Mouse (Mus musculus): ENCODE measurements around the gene Nckap1l.
"Not testable (repeated sequence)": the region's sequence is repeated elsewhere in the genome, so short reads cannot be mapped to it uniquely, and the experiment has no call there.

Nckap1l gene

DNA sequence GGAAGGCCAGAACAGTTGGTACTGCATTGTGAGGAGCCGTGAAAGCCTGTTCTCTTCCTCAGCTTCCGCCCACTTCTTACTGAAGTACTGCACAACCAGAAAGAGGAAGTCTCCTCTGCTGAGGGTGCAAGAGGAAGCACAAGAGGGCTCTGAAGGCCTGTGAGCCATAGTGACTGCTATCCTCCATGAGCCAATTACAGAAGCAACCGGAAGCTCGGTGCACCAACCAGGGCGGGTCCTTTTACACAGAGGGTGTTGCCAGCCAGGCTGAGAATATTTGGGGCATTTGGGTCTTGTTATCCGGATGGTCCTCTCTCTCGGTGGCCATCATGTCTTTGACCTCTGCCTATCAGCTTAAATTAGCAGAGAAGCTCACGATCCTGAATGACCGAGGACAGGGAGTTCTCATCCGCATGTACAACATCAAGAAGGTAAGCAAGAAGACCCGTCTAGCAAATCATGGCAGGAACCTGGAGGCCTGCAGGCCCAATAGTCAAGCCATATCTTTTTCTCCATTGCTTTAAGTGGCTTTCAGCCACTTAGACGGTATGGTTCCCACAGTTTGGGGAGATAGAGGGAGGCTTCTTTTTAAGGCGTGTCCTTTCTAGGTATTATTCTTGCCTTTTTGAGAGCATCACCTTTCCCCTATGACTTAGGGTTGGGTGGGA is at the start of gene Nckap1l:
Gene Nckap1l (plus strand): TSS at position 244 of the 668 bp plus-strand sequence.
- peak; percentile 80 to 85 for DNase-seq (ENCODE audit: low read depth in 1 of 2, low spot score in 2 of 2)

DNA sequence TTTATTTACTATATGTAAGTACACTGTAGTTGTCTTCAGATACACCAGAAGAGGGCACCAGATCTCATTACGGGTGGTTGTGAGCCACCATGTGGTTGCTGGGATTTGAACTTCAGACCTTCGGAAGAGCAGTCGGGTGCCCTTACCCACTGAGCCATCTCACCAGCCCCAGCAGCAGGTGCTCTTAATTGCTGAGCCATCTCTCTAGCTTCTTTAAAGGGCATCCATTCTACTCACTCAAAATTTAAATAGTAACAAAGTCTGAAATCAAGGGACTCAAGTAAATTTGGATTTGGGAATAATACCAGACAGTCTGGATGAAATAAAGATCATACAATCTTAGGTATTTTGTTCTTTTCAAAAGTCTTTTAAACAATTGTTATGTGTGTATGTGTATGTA is 48.0 kb upstream of the Nckap1l start:
- not testable (repeated sequence) for DNase-seq (ENCODE audit: low read depth in 1 of 2, low spot score in 2 of 2)

DNA sequence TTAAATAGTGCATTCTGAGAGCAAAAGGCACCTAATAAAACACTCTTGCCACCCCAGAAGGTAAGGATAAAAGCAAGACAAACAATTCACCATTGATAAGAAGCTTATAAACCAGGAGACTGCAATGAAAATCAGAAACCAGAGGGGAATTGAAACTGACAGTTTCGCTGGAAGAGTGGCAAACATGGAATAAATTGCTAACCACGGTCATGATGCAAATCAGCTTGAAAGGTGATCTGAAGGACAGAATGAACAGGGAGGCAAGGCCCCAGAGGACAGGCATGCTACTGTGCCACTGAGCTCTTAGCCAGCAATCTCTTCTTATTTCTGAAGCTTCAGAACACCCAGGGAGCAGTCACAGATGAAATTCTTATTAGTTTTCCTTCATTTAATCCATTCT is 26.6 kb upstream of the Nckap1l start:
- DNase-seq (ENCODE audit: low read depth in 1 of 2, low spot score in 2 of 2): no peak

DNA sequence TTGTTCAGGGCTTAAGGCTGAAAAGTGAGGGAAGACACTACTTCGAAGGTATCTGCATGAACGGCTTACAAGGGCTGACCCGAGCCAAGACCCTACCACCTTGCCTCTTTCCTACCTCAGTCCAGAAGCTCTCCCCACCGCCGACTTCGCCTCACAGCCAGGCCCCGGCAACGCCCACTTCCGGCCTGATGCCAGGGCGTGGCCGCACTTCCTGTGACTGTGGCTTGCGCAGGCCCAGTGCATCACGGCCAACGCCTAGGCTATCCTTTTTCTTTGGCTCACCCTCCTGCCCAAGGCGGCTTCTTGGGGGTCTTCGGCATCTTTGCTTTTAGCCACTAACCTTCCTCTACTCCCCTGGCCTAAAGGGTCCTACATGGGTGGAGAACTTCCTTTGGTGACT is 23.4 kb upstream of the Nckap1l start, which contains the start of gene Gtsf1:
Gene Gtsf1 (minus strand): TSS at position 230 of the 400 bp plus-strand sequence.
- DNase-seq (ENCODE audit: low read depth in 1 of 2, low spot score in 2 of 2): no peak

DNA sequence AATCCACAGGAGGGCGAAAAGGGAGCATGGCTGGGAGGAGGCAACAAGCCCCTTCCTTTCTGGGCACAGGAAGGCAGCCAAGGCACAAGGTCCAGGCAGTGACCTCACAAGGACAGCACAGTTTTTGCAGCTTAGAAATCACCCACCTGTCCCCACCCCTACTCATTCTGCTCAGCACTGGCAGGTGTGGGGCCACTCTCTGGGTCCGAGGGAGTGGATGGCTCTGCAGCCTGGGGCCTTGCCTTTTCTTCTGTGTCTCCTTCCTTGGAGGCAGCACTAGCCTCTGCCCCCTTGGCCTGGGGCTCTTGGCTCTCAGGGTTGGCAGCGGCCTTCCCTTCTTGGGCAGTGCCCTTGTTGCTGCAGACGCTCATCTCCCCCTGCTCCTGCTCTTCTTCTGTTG is 7.6 kb upstream of the Nckap1l start:
- not testable (repeated sequence) for DNase-seq (ENCODE audit: low read depth in 1 of 2, low spot score in 2 of 2)

DNA sequence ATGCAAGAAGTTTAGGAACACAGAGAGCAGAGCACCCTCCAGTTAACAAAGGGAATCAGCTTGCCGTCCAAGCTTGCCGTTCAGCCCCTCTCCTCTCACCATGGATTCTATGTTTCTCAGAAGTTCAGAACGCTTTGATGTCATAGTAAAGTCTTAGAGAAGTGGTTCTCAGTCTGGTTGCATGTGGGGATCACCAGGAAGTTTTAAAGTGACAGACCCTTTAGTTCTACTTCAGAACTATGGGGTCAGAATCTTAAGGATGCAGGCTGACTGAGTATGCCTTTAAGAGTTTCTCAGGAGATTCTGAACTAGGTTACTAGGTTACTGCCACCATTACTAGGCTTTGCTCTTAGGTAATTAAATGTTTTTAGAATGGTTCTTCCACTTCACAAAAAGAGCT is 5.2 kb upstream of the Nckap1l start, which contains the start of gene Gtsf2:
Gene Gtsf2 (minus strand): TSS at position 101 of the 400 bp plus-strand sequence.
- DNase-seq (ENCODE audit: low read depth in 1 of 2, low spot score in 2 of 2): no peak

DNA sequence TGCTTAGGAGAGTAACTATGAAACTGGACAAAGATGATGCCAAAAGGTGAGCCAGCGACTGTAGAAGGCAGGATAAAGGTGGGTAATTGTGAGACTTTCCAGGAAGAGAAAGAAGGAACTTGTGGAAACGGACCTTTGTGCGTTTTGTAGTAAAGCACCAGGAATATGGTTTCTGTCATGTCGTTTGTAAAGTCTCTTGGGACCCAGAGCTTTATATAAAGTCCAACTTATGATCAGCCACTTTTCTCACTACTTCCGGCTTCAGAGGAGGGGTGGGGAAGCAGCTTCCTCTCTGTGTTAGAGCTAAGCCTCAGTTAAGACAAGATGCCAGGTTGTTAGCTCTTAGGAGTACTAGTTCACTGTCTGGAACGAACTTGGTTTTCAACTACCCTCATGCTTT is 855 bp downstream of the Nckap1l start:
- no peak for DNase-seq (ENCODE audit: low read depth in 1 of 2, low spot score in 2 of 2)

DNA sequence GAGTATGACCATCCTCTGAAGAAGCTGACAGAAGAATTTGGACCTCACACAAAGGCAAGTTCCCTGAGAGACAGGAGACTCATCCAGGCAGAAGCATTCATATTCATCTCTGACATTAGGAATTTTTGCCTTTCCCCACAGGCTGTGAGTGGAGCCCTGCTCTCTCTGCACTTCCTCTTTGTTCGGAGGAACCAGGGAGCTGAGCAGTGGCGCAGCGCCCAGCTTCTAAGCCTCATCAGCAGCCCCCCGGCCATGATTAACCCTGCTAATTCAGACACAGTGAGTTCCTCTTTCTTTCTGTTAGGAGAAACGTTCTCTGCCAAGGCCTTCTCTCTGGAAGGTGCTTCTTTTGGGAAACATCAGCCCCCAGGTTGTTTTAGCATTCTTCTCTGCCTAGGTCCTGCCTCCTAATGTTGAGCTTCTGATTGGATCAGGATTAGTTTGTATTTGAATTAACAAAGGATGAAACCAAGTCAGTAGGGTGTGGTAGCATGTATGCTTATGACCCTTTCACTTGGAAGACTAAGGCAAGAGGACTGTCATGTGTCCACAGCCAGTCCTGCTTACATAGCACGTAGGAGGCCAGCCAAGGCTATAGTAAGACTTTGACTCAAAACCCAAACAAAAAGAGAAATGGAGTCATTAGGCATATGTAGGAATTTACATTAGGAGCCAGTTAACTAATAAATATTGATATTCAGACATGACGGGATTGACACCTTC is 9.1 kb downstream of the Nckap1l start:
- DNase-seq (ENCODE audit: low read depth in 1 of 2, low spot score in 2 of 2): peak in 1 of 2 experiments; percentile 26

DNA sequence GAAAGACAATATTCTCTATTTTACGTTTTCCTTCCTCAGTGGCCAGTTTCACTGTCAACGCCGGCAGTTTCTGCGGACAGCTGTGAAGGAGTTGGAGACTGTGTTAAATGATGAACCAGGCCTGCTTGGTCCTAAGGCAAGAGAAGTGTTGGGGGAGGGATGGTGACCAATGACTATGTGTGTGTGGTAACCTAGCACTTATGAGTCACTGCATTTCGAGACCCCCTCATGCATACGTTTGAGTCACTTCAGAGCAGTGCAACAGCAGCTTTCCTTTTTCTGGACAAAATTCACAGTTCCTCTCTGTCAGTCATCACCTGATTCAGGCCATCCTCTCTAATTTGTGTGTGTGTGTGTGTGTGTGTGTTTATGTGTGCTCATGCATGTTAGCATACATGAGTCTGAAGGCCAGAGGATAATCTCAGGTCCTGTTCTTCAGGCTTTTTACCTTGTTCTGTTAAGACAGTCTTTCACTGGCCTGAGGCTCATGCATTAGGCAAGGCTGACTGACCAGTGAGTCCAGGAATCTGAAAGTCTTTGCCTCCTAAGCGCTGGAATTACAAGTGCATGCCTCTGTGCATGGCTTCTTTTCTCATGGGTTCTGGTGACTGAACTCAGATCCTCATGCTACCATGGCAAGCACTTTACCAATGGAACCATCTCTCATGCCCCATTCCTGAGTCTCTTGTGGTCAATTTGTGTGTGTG is 18.0 kb downstream of the Nckap1l start:
- no peak for DNase-seq (ENCODE audit: low read depth in 1 of 2, low spot score in 2 of 2)

DNA sequence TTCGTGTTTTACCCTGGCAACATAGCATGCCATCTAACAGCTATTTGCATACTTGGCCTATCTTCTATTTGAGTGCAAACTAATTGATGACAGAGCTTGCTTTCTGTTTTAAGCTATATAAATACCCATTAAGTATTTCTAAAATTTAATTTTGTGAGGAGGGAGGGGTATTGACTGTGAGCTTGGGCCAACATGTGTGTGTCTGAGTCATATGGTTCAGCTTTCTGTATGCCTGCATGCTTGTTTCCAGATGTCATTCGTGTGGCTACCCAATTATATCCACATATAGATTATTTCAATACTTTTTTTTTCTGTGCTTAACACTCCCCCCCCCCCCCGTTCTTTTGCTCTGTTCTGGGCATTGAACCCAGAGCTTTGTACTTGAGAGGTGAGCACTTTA is 18.7 kb downstream of the Nckap1l start:
- DNase-seq (ENCODE audit: low read depth in 1 of 2, low spot score in 2 of 2): no peak

DNA sequence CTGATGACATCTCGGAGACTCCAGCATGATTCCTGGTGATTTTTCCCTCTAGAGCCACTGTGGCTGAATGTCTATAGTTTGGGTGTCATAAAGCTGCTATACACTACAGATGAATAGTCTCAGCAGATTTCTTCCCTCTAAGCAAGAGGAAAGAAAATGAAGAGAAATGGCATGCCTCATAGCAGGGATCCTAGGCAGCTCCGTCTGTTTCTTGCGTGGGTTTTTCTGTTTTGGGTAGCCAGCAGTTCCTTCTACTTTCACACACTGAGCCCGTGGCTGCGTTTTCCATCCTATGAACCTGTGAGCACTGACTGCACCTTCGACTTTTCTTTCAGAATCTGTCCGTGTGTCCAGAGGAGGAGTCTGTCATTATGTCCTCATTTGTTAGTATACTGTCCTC is 19.6 kb downstream of the Nckap1l start:
- DNase-seq (ENCODE audit: low read depth in 1 of 2, low spot score in 2 of 2): no peak

DNA sequence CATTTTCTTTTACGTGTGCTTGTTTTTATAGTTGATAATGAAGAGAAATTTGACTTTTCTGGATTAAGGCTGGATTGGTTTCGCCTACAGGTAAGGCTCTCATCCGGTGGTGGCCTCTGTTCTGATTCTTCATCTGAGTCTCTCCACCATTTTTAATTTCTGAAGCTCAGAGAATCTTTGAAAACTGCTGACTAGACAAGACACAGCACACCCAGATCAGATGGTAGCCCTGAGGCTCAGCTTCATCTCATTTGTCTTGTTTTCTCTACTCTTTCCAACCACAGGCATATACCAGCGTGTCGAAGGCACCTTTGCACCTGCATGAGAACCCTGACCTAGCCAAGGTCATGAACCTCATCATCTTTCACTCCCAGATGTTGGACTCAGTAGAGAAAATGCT is 20.2 kb downstream of the Nckap1l start:
- DNase-seq (ENCODE audit: low read depth in 1 of 2, low spot score in 2 of 2): no peak

DNA sequence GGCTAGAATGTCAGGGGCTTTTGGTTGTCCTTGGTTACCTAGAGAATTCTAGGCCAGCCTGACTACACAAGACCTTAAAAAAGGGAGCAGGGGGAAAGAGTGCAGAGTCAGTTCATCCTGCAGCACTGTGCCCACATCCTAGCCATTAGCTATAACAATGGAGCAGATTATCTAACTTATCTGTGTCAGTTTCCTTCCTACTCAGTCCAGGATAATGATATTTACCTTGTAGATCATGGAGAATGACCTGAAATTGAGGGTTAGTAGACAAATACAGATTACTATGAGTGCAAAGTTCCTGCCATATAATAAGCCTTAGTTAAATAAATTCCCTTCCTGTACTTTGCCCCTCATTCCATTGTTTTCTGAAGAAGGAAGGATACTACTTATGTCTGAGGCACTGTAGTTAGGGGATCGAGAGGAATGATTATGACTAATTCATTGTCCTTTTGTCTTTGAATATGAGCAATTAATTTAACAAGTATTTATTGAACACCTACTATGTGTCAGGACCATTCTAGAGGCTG is 25.5 kb downstream of the Nckap1l start:
- DNase-seq (ENCODE audit: low read depth in 1 of 2, low spot score in 2 of 2): no peak

DNA sequence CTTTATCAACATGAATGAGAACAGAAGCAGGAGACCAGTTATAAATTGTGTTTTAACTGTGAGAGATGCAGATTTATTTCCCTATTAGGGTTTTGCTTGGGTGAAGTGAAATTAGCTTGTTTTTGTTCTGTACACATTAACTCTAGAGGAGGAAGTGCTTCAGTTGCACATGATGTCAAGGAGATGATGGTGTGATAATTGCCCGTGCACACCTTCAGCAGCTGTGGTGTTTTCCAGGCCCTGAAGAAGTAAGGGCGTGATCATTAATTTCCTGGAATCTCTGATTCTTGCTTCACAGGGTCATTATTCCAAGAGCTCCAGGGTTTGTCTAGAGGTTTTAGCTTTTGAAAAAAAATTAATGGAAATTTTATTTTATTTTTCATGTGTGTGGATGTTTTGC is 26.5 kb downstream of the Nckap1l start:
- DNase-seq (ENCODE audit: low read depth in 1 of 2, low spot score in 2 of 2): no peak

DNA sequence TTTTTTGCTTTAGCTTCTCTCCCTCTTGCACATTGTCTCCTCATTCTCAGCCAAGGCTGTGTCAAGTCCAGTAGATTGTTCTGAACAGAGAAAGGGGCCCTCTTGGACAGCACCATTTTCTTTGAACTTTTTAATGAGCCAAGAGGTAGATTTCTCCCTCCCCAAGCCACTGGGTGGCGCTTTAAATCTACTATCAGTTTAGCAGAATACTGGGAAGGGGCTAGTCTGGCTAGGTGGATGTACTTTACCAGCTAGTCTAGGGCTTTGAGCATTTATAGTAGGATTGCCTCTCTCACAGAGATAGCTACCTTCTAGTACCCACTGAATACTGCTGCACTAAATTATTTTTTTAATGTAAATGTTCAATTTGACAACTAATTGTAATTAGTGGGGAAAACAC is 28.9 kb downstream of the Nckap1l start:
- no peak for DNase-seq (ENCODE audit: low read depth in 1 of 2, low spot score in 2 of 2)

DNA sequence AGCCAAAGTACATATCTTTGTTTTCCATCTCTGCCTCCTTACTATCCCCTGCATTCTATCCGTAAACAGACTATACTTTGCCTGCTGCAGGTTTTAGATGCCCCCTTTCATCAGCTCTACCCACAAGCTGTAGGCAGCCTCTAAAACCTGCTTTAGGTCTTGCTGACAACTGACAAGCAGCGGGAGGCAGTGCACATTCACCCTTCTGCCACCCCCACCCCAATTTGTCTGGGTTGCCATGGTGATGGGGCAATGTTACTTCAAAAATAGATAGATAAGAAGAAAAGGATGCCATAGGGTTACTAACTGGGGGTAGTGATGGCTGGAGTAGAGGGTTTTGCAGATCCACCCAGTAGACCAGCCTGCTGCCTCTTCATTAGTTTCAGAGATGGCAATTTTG is 30.9 kb downstream of the Nckap1l start:
- DNase-seq (ENCODE audit: low read depth in 1 of 2, low spot score in 2 of 2): no peak

DNA sequence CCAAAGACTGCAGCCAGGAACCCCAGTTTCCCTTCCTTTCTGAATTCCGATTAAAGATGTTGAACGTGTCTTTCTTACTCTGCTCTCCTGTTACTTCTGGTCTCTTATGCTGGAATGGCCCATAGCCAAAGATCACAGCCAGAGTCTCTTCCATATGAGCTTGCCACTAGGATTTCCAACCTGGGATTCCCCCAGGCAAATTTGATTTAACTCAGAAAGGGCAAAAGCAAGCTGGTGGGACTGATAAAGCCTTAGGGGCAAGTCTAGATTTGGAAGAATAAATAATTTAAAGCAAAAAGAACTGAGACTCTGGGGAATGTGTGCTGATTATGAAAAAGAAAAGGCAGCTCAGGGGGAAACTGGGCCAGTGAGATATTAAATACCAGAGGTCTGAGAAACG is 31.5 kb downstream of the Nckap1l start:
- no peak for DNase-seq (ENCODE audit: low read depth in 1 of 2, low spot score in 2 of 2)

DNA sequence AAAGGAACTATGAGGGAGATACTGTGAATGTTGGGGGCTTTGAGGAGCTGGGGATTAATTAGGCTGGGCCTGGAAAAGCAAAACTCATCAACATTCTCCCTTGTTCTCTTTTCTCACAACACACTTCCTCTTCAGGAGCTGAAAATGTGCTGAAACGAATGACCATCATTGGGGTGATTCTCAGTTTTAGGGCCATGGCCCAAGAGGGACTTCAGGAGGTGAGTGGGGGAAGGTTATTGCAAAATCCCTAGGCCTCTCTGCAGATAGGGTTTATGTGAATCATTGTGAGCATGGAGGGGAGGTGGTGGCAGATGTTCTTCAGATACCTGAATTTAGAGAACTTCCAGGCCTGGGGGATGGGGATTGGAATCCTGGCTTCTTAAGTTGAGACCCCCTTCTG is 33.1 kb downstream of the Nckap1l start:
- DNase-seq (ENCODE audit: low read depth in 1 of 2, low spot score in 2 of 2): no peak

DNA sequence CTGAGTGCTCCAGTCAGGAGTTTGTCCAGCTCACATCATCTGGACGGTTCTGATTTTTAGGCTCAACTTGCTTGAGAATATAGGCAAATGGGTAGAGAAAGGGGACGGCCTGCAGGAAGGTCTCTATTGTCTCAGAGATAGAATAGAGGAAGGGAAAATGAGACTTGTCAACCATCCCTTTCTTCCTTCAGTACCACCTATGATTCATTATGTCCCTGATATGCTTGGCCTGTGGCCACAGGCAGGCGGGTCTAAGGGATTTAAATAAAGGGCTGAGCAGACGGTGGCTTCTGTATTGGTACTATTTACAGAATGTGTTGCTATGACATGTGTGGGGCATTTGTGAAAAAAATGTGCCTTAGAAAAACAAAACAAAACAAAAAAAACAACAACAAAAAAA is 34.7 kb downstream of the Nckap1l start:
- DNase-seq (ENCODE audit: low read depth in 1 of 2, low spot score in 2 of 2): no peak

DNA sequence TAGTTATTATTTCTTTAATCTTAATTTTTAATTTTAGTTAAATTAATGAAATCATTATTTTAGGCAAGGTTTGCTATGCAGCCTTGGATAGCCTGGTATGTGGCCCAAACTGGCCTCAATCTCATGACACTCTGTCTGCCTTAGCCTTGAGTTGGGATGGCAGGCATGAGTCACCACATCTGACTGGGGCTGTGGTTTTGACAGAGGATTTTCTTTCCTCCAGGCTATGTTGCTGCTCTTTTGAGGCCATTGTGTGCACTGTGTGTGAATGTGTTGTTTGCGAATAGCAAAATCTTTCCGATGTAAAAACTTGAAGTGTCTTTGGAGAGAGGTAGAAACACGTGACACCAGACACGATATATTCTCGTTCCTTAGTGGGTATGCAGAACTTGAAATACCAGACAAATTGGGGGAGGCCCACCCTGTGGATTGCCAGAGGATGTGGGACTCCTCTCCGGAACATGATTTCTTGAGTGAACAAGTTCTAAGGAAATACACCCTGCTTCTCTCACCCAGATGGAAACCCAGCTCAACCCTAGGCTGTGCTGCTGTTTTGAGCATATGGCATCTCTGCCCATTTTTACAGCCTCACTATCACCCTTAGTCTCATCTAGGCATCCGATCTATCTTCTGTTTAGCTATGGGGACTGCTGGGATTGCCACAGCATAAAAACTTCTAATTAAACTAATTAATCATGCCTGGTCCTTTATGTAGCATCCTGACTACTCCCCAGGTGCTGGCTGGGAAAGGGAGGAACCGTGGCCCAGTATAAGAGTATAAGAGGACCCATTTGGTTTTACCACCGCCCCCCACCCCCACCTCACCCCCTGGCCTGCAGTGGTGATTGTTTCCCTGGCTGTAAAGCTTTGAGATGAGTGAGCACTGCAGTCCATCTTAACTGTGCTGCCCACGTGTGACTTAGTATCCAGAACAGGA is 42.9 kb downstream of the Nckap1l start:
- DNase-seq (ENCODE audit: low read depth in 1 of 2, low spot score in 2 of 2): no peak

DNA sequence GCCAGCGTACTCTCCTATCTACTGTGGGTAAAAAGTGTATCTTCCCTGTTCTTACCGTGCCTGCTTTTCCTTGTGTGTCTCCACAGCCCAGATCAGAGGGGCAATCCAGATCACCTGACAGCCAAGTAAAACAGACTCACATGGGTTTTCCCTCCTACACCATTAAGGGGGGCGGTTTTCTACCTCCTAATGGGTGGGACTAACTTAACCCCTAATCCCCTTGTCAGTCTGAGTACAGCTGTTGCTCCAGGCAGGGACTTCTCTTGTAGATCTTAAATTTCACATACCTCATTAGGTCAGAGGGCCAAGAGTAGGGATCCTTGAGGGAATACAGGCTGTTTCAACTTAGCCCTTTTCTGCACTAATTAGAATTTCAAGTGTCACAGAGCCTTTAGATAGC is 44.6 kb downstream of the Nckap1l start:
- DNase-seq (ENCODE audit: low read depth in 1 of 2, low spot score in 2 of 2): no peak

All from monocyte, adult 2 months (primary cell).